Mouse (Mus musculus) R1 (cell line): ENCODE measurements around the gene Draxin.
"Not testable (repeated sequence)": the region's sequence is repeated elsewhere in the genome, so short reads cannot be mapped to it uniquely, and the experiment has no call there.

Experiments used
- DNase-seq: peaks from one replicate; pipeline ENCODE4 v3.0.0-alpha.2; 2018; ENCODE audit warnings: low read depth, low spot score

Gene Draxin

GRCm38 (mm10) chr4:148152547-148152946 lies 22.0 kb upstream of the Draxin start:
- no peak for DNase-seq

GRCm38 (mm10) chr4:148151267-148152168 lies 21.0 kb upstream of the Draxin start, which contains the start of gene Fbxo6:
TSS of gene Fbxo6 (minus strand) at chr4:148152140.
- peak; percentile 96 for DNase-seq

- no peak for DNase-seq
Measured at GRCm38 (mm10) chr4:148150953-148151266, 20.4 kb upstream of the Draxin start.

GRCm38 (mm10) chr4:148150242-148150641 lies 19.7 kb upstream of the Draxin start:
- DNase-seq = peak; percentile 58

- DNase-seq = peak; percentile 80
Measured at GRCm38 (mm10) chr4:148149540-148149939, 19.0 kb upstream of the Draxin start.

- no peak for DNase-seq
Measured at GRCm38 (mm10) chr4:148147714-148148113, 17.2 kb upstream of the Draxin start.

GRCm38 (mm10) chr4:148143721-148144120 lies 13.2 kb upstream of the Draxin start:
- DNase-seq = no peak

GRCm38 (mm10) chr4:148140098-148141011 lies 9.9 kb upstream of the Draxin start:
- DNase-seq = peak; percentile 96

GRCm38 (mm10) chr4:148139767-148140097 lies 9.2 kb upstream of the Draxin start:
- DNase-seq = no peak

GRCm38 (mm10) chr4:148137503-148137902 lies 7.0 kb upstream of the Draxin start:
- DNase-seq = no peak

GRCm38 (mm10) chr4:148134988-148135387 lies 4.5 kb upstream of the Draxin start:
- DNase-seq = no peak

- DNase-seq = peak; percentile 38
Measured at GRCm38 (mm10) chr4:148131497-148132081, 1.1 kb upstream of the Draxin start.

GRCm38 (mm10) chr4:148130133-148130532 lies 365 bp downstream of the Draxin start, which contains the start of gene Mad2l2:
TSS of gene Mad2l2 (plus strand) at chr4:148130384.
- no peak for DNase-seq

GRCm38 (mm10) chr4:148128672-148129071 lies 1.8 kb downstream of the Draxin start:
- DNase-seq = no peak

GRCm38 (mm10) chr4:148128241-148128640 lies 2.3 kb downstream of the Draxin start:
- DNase-seq = no peak

- no peak for DNase-seq
Measured at GRCm38 (mm10) chr4:148122694-148123066, 7.8 kb downstream of the Draxin start.

- peak; percentile 60 for DNase-seq
Measured at GRCm38 (mm10) chr4:148121982-148122693, 8.4 kb downstream of the Draxin start.

- no peak for DNase-seq
Measured at GRCm38 (mm10) chr4:148121362-148121761, 9.1 kb downstream of the Draxin start.

GRCm38 (mm10) chr4:148120555-148120954 lies 9.9 kb downstream of the Draxin start:
- no peak for DNase-seq

GRCm38 (mm10) chr4:148119578-148119977 lies 10.9 kb downstream of the Draxin start:
- not testable (repeated sequence) for DNase-seq

GRCm38 (mm10) chr4:148117392-148117791 lies 13.1 kb downstream of the Draxin start:
- peak; percentile 78 for DNase-seq
